Mouse (Mus musculus): ENCODE measurements around the gene Bglap.
"Not testable (repeated sequence)": the region's sequence is repeated elsewhere in the genome, so short reads cannot be mapped to it uniquely, and the experiment has no call there.

The Bglap gene

GRCm38 (mm10) chr3:88393776-88394375, 9.6 kb upstream of the Bglap start:
- DNase-seq, result no peak

DNA sequence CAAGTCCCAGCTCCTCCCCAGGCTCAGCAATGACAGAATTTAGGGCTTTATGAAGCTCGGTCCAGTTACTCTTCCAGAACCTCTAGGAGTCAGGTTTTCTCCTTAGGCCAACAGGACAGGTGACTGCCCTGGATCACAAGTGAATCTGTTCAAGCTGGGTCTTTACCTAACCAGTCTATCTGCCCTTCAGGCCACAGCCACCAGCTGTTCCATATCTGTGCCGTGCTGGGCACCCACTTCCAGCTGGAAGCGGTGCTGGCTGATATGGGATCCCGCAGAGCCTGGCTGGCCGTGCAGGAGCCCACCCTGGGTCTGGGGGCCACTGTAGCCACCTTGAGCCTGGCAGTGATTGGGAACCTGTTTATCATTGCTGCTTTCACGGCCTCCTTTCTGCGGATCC, 1.9 kb downstream of the Bglap start:
- DNase-seq, result not testable (repeated sequence)

GRCm38 (mm10) chr3:88381389-88382315, 2.6 kb downstream of the Bglap start:
- DNase-seq, result peak; percentile 78

DNA sequence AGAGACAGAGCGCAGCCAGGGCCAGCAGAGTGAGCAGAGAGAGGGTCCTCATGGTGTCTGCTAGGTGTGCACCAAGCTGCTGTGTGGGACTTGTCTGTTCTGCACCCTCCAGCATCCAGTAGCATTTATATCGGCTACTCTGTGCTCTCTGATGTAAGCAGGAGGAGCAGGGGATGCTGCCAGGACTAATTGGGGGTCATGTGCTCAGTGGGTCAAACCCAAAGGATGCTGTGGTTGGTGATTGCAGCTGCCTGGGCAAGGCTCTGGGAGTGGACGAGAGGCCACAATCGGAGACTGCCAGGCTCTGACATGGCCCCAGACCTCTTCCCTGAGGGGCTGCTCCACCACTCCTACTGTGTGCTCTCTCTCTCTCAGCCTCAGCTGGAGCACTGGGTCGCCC, 5.7 kb downstream of the Bglap start, which contains the start of gene Bglap2:
Bglap2 (minus strand) TSS at position 101 of the 400 bp plus-strand sequence.
- DNase-seq, result not testable (repeated sequence)

DNA sequence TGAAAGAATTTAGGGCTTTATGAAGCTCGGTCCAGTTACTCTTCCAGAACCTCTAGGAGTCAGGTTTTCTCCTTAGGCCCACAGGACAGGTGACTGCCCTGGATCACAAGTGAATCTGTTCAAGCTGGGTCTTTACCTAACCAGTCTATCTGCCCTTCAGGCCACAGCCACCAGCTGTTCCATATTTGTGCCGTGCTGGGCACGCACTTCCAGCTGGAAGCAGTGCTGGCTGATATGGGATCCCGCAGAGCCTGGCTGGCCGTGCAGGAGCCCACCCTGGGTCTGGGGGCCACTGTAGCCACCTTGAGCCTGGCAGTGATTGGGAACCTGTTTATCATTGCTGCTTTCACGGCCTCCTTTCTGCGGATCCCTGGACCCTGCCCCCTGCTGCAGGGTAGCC, 7.6 kb downstream of the Bglap start:
- DNase-seq, result not testable (repeated sequence)

- peak; percentile 67 for DNase-seq
Measured at GRCm38 (mm10) chr3:88375750-88376626, 8.3 kb downstream of the Bglap start.

DNA sequence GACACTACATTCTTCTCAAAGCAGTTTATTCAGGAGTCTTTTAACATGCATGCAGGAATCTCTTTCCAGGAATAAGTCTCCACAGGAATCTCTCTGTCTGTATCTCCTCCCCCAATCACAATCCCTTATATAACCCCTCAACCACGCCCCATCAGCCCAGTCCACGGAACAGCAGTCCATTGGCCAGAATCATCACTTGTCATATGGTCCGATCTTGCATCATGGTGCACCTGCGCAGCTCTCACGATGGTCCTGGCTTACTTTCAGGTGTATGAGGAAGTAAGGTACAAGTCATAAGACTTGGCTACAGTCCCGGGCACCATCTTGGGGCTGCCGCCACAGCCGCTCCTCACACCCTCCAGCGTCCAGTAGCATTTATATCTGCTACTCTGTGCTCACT, 11.6 kb downstream of the Bglap start, which contains the start of gene Bglap3:
Bglap3 (minus strand) TSS at position 101 of the 400 bp plus-strand sequence.
- not testable (repeated sequence) for DNase-seq

DNA sequence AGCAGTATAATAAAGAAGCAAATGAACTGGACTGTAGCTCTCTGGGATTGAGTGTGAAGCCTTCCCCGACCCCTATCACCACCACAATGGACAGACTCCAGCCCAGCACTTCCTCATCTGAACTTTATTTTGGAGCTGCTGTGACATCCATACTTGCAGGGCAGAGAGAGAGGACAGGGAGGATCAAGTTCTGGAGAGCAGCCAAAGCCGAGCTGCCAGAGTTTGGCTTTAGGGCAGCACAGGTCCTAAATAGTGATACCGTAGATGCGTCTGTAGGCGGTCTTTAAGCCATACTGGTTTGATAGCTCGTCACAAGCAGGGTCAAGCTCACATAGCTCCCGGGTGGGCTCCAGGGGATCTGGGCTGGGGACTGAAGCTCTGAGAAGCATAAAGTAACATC, 15.8 kb downstream of the Bglap start:
- DNase-seq, result not testable (repeated sequence)

GRCm38 (mm10) chr3:88367517-88367916, 16.7 kb downstream of the Bglap start:
- not testable (repeated sequence) for DNase-seq

DNA sequence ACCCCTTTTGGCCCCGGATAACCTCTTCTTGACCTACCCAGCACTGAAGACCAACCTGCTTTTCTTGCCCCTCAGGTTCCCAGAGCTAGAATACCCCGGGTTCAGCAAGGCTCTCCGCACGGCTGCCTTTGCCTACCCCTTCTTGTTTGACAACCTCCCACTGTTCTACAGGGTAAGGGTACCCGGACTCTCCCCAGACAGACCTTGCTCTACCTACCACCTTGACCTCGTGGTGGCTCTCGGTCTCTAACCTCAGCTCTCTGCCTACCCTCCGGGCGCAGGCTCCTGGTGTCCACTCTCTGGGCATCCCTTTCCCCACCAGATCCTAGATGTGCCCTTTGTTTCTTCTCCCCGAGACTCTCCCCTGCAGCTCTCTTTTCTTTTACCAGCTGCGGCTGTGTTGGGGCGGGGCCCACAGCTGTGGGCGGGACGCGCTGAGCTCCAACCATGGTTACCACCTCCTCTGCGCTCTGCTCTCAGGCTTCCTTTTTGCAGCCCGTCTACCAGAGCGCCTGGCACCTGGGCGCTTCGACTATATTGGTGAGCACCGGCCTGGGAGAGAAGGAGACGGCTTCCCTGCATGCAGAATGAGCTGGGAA, 17.3 kb downstream of the Bglap start:
- DNase-seq, result peak; percentile 83

DNA sequence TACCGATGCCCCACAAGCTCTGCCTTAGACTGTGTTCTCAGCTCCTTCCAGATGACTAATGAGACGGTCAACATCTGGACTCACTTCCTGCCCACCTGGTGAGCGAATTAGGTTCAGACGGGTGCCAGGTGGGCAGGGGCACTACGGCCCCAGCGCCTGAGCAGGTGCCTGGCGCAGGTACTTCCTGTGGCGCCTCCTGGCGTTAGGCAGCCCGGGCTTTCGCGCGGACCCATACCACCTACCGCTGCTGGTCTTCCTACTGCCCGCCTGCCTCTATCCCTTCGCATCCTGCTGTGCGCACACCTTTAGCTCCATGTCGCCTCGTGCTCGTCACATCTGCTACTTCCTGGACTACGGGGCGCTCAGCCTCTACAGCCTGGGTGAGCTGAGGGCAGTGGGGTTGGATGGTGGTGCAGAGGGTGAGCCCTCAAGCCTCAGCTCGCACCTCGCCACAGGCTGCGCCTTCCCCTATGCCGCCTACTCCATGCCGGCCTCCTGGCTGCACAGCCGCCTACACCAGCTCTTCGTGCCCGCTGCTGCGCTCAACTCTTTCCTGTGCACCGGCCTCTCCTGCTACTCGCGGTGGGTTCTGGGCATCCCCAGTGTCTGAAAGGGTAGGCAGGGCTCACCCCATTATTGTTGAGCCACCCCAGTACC, 18.4 kb downstream of the Bglap start:
- DNase-seq, result peak; percentile 45

DNA sequence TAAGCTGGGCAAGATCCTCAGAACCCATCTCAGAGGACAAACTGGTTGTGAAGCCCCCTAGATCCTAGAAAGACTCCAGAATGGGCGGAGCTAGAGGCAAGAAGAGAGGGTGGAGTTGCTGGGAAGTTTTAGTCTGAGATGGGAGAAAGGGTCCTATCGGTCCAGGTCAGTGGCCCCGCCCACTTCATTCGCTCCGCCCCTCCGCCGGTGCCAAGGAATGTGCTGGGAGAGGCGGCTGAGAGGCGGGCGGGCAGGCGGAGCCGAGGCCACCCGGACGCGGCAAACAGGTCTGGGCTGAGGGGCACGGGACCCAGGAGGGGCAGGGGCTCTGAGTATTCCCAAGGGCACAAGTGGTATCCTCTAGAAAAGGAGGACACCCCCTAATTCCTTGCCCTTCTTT, 19.9 kb downstream of the Bglap start, which contains the start of gene Paqr6:
Paqr6 (plus strand) TSS at position 248 of the 400 bp plus-strand sequence.
- DNase-seq, result peak; percentile 48

- DNase-seq, result no peak
Measured at GRCm38 (mm10) chr3:88363700-88364099, 20.6 kb downstream of the Bglap start.

DNA sequence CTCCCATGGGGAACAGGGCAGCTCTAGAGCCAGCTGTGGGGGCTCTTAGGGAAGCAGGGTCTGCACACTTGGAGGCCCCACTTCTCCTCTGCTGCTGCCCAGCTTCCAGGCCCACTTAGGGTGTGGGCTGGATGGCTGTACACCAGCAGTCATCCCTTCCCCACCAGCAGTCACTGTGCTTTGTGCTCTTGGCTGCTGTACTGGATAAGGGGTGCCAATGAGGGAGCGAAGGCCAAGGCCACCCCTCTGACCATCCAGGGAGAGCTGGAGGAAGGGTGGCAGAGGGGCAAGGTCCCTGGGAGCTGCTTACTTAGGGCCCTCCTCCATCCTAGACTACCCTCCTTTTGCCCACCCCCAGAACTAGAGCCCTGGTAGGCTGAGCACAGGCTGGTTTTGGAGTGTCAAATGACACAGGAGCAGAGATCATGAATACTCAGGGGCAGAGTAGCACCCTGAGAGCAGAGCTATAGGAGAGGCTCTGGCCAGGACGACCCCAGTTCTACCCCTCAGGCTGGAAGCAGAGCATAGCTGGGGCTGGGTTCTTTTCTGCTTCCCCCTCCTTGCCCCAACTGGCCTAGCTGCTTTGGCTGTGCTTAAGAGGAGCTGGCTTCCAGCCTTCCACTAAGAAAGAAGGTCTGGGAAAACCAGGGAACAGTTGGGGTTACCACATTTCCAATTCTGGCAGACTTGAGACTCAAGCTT, 22.5 kb downstream of the Bglap start:
- DNase-seq, result no peak

DNA sequence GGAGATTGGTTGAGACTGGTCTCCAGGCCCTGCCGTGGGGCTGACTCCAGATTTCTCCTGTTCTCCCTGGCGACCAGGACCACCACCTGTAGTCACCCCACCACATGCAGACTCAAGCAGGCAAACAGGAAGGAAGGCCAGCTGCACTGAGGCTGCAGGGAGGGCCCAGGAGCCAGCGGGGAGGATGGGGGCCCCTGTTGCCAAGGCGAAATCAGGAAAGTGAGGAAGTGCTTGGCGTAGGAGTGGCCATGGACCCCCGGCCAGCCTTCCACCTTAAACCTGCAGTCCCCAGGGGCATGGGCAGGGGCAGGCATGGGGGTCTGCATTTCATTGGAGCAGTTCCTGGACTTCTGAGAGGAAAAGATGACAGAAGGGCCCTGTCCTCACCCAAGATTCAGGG, 23.2 kb downstream of the Bglap start:
- peak; percentile 53 for DNase-seq

GRCm38 (mm10) chr3:88359989-88360388, 24.3 kb downstream of the Bglap start:
- DNase-seq, result no peak

DNA sequence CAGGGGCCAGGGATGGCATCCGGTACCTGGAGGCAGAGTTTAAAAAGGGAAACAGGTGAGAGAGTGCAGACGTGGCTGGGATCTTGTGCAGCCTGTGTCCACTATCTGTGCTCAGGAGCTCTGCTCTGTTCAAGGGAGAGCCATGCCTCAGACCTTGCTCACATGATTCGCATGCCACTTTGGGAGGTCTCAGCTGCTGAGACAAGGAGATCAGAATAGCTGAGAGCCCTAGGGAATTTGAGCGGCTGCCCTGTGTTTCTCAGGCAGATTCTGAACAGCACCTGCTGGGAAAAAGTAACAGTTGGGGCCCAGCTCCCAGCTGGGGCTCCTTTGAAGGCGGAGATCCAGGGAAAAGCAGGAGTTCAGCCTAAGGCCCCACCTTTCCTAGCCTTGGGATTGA, 24.7 kb downstream of the Bglap start:
- DNase-seq, result no peak

DNA sequence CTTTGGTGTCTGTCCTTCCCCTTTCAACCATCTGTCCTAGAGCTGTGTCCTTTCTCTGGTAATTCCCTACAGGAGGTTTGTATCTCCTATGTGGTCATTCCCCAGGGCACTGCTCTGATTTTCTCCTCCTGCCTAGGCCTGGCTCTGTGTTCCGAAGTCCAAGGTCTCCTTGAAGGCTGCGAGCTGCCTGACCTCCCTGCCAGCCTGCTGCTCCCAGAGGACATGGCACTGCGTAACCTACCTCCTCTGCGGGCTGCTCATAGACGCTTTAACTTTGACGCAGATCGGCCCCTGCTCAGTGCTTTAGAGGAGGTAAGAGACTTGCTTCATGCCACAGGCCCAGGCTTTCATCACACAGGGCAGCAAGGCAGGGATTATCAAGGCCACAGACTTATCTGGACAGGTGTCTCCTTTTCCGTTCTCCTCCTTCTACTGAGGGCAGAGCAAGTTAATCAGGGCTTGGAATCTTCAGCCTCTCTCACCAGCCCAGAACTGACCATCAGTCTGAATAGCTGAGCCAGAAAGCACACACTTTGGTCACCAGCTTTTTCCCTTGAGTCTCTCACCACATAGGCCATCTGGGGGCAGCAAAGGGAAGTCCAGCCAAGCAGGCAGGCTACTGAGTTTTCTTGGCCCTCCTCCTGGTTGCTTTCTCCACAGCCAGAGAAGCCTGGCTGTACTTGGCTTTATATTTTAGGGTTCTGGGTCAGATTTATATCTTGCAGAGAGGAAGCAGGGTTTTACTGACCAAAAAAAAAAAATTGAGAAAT, 29.7 kb downstream of the Bglap start:
- no peak for DNase-seq

DNA sequence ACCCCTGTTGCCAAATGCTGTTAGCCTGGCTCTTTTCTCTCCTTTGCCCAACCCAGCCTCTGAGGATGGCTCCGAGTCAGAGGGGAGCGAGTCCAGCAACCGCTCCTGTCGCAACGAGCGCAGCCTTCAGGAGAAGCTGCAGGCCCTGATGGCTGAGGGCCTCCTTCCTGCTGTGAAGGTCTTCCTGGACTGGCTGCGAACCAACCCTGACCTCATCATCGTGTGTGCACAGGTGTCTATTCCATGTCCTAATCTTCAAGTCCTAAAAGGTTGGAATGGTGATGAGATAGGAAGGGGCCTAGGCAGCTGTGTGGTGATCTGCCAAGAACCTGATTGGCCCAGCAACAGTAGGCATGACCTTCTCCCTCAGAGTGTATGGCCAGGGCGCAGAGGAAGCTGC, 31.4 kb downstream of the Bglap start:
- no peak for DNase-seq

DNA sequence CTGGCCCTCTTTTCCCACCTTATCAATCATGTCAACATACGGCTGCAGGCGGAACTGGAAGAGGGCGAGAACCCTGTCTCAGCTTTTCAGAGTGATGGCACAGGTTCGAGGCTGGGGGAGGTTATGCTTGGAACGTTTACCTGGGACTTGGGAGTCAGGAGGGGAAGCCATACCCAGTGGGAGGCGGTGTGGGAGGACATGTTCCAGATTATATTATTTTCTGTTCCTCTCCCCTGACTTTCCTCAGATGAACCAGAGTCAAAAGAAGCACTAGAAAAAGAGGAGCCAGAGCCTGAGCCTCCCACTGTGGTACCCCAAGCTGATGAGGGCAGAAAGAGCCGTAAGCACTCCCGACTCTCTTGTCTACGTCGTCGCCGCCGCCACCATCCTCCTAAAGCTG, 33.5 kb downstream of the Bglap start:
- no peak for DNase-seq
